Mouse (Mus musculus) G1E (cell line): ENCODE measurements at regions not wholly inside any gene's neighbourhood (a gene's known extent, or its start where the extent isn't known, plus 50 kb on each side); places are given as distances from the start of the nearest gene placed in this dataset.

Experiments used
- ATAC-seq: 2 replicates; pipeline ENCODE4 v1.8.0; 2016; ENCODE audit warnings: mild to moderate bottlenecking; ENCODE audit not compliant: insufficient number of reproducible peaks, poor library complexity, low FRiP score, severe bottlenecking; ENCODE audit errors: extremely low read depth
- DNase-seq: peaks from one replicate; pipeline ENCODE4 v3.0.0; 2012; ENCODE audit warnings: low spot score
- H3K27me3 ChIP-seq: 2 replicates; pipeline ENCODE4 v1.6.1; 2012; ENCODE audit warnings: mild to moderate bottlenecking, low read length, inconsistent platforms; ENCODE audit not compliant: insufficient read depth
- H3K36me3 ChIP-seq: replicated peaks from 2 replicates; pipeline ENCODE3; 2012; ENCODE audit warnings: mild to moderate bottlenecking, inconsistent platforms
- H3K4me1 ChIP-seq: 2 replicates; pipeline ENCODE4 v1.6.1; 2012; ENCODE audit warnings: low read depth, low read length, inconsistent platforms, mixed read lengths; ENCODE audit not compliant: insufficient read depth
- H3K4me3 ChIP-seq: 2 replicates; pipeline ENCODE4 v1.5.1; 2012; ENCODE audit warnings: low read depth, mild to moderate bottlenecking, inconsistent platforms, low read length, moderate library complexity, mixed read lengths
- H3K9me3 ChIP-seq: replicated peaks from 2 replicates; pipeline ENCODE4 v1.6.1; 2012; ENCODE audit warnings: inconsistent platforms
- CTCF ChIP-seq: IDR thresholded peaks from 2 replicates; pipeline ENCODE4 v1.5.1; 2012; ENCODE audit warnings: low read depth, low read length, inconsistent platforms, mixed read lengths
- GATA1 ChIP-seq: IDR thresholded peaks from 2 replicates; pipeline ENCODE4 v1.6.1; 2012; ENCODE audit warnings: borderline replicate concordance, low read length, inconsistent platforms, mixed read lengths
- GATA2 ChIP-seq: IDR thresholded peaks from 2 replicates; pipeline ENCODE4 v1.6.1; 2012; ENCODE audit warnings: low read depth, low read length, inconsistent platforms, borderline replicate concordance
- POLR2AphosphoS5 ChIP-seq: IDR thresholded peaks from 2 replicates; pipeline ENCODE4 v1.6.1; 2012; ENCODE audit warnings: low read depth, low read length, inconsistent platforms; ENCODE audit not compliant: insufficient replicate concordance
- TAL1 ChIP-seq: conservative IDR thresholded peaks from 2 replicates; pipeline ENCODE4 v1.6.1; 2012; ENCODE audit warnings: low read depth, low read length, inconsistent platforms, mixed read lengths

- Histone ChIP-seq H3K27me3 (no peaks in the 10 kb centered on the region), H3K4me3 (no peak overlapping the region), H3K4me1 (no peaks in the 10 kb centered on the region), H3K36me3 (no peaks in the 10 kb centered on the region), H3K9me3 (no peaks in the 10 kb centered on the region)
- TF ChIP-seq TAL1 = no peak
- no peak for TF ChIP-seq GATA1
- no peak for TF ChIP-seq GATA2
- no peak for TF ChIP-seq CTCF
- TF ChIP-seq POLR2AphosphoS5 = no peak
- no peak for ATAC-seq
- no peak for DNase-seq
Observed at GRCm38 (mm10) chr9:23600623-23601022, 377.7 kb downstream of the Bmper start.
